Mouse (Mus musculus) neural tube, embryonic 12.5 days (tissue): ENCODE measurements at regions not wholly inside any gene's neighbourhood (a gene's known extent, or its start where the extent isn't known, plus 50 kb on each side); places are given as distances from the start of the nearest gene placed in this dataset.
A peak's percentile ranks its signal among the peaks of the same experiment; 100 is the strongest.
"Not testable (repeated sequence)": the region's sequence is repeated elsewhere in the genome, so short reads cannot be mapped to it uniquely, and the experiment has no call there.

Source experiments
- ATAC-seq: fragments of 200-750 bp; cut with Nextera tagmentation; 2 replicates; pipeline ENCODE4 v1.8.0; 2017; ENCODE audit warnings: low read depth, mild to moderate bottlenecking, moderate TSS enrichment, moderate library complexity; ENCODE audit not compliant: low FRiP score
- H3K27ac ChIP-seq: fragments of 300-500 bp; sonication (generic); 2 replicates; pipeline ENCODE4 v1.5.1; 2016
- H3K27me3 ChIP-seq: fragments of 300-500 bp; sonication (generic); replicated peaks from 2 replicates; pipeline ENCODE4 v1.6.1; 2016; ENCODE audit warnings: mild to moderate bottlenecking
- H3K36me3 ChIP-seq: fragments of 300-500 bp; sonication (generic); 2 replicates; pipeline ENCODE4 v1.6.1; 2016; ENCODE audit warnings: mild to moderate bottlenecking
- H3K4me1 ChIP-seq: fragments of 300-500 bp; sonication (generic); 2 replicates; pipeline ENCODE4 v1.6.1; 2016
- H3K4me2 ChIP-seq: fragments of 300-500 bp; sonication (generic); replicated peaks from 2 replicates; pipeline ENCODE4 v1.6.1; 2016; ENCODE audit warnings: mild to moderate bottlenecking
- H3K4me3 ChIP-seq: fragments of 300-500 bp; sonication (generic); 2 replicates; pipeline ENCODE4 v1.5.1; 2016
- H3K9ac ChIP-seq: fragments of 300-500 bp; sonication (generic); 2 replicates; pipeline ENCODE4 v1.6.1; 2016; ENCODE audit warnings: mild to moderate bottlenecking
- H3K9me3 ChIP-seq: fragments of 300-500 bp; sonication (generic); 2 replicates; pipeline ENCODE4 v1.6.1; 2016; ENCODE audit warnings: mild to moderate bottlenecking
- WGBS: fragments of 180-500 bp; shearing (Covaris S2); methylation state at CpG from one replicate; pipeline ENCODE4 v1.1.7; 2016; 5-methylcytosine and 5-hydroxymethylcytosine counted together

GRCm38 (mm10) chr13:87649289-87649688 lies 1172.0 kb upstream of the Edil3 start:
- Histone ChIP-seq H3K9me3 (no peaks in the 10 kb centered on the region), H3K9ac (no peak overlapping the region), H3K27ac (no peak overlapping the region), H3K4me3 (no peak overlapping the region), H3K4me1 (no peaks in the 10 kb centered on the region), H3K27me3 (no peaks in the 10 kb centered on the region), H3K36me3 (no peaks in the 10 kb centered on the region), H3K4me2 (no peak overlapping the region)
- WGBS = 80% methylated on average over 2 of the region's 2 CpGs
- ATAC-seq = peak; percentile 66; the same call in 1 of the 2 replicates

GRCm38 (mm10) chr13:87672461-87672860 lies 1148.8 kb upstream of the Edil3 start:
- not testable (repeated sequence) for H3K4me1 ChIP-seq, H3K9me3 ChIP-seq, H3K36me3 ChIP-seq, ATAC-seq, H3K27ac ChIP-seq, H3K27me3 ChIP-seq, H3K4me3 ChIP-seq, H3K9ac ChIP-seq, H3K4me2 ChIP-seq
- 92% methylated on average over 4 of the region's 4 CpGs for WGBS

- Histone ChIP-seq H3K27me3 (no peaks in the 10 kb centered on the region), H3K4me2 (no peak overlapping the region), H3K4me1 (no peaks in the 10 kb centered on the region), H3K27ac (no peak overlapping the region), H3K4me3 (no peak overlapping the region), H3K9me3 (no peaks in the 10 kb centered on the region), H3K9ac (no peak overlapping the region), H3K36me3 (no peaks in the 10 kb centered on the region)
- ATAC-seq = no peak
Measured at GRCm38 (mm10) chr13:87678917-87679316, 1142.4 kb upstream of the Edil3 start.
